Mouse (Mus musculus): ENCODE results near the gene Tmem248. TPM values are rescaled to one million over a fixed set of nuclear protein-coding genes. Genes with fewer than 3 reads are reported as not detected.

Gene Tmem248
- polyA plus RNA-seq (2012; rRNA removed; ENCODE audit: low replicate concordance), result 32.6 and 38.3 TPM in 2 replicates

GRCm38 (mm10) chr5:130216781-130217180 lies at the start of gene Tmem248:
TSS of gene Tmem248 (plus strand) at chr5:130217081.

DNA sequence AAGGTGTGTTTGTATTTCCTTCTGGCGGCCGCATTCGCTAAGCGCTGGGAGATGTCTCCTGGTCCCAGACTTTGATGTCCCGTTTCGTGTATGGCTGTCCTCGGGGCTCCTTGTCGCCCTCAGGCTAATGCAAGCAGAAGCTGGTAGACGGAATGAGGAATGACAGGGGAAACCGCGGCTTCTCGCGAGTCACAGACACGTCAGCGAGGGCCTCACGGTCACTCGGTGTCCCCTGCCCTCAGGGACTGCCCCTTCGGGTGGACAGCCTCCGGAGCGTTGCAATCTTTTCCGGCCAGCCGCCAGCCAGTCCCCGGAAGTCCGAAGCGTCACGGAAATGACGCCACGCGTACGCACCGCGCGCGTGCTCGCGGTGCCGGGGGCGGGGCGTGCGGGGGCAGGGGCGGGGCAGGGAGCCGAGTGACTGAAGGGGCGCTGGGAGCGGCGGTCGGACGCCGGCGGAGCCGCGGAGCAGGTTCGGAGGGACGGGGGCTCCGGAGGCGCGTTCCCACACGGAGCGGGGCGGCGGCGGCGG lies 45.4 kb upstream of the Tmem248 start, which contains the start of gene Rabgef1:
Rabgef1 (plus strand) TSS at position 376 of the 532 bp plus-strand sequence.

GRCm38 (mm10) chr5:130255017-130255720 lies 38.3 kb downstream of the Tmem248 start, which contains the start of the genes Sbds and Tyw1:
TSS of gene Sbds (minus strand) at chr5:130255530.
TSS of gene Tyw1 (plus strand) at chr5:130255619.

Other genes starting within 250 kb of the Tmem248 start
- gene Gusb, start 214.0 kb upstream of the Tmem248 start, polyA plus RNA-seq (2012; rRNA removed; ENCODE audit: low replicate concordance), result 76.8 and 79.5 TPM in 2 replicates
- gene Asl, start 187.8 kb upstream of the Tmem248 start, polyA plus RNA-seq (2012; rRNA removed; ENCODE audit: low replicate concordance), result 37.0 and 57.9 TPM in 2 replicates
- 14.3 and 16.6 TPM in 2 replicates for gene Crcp, start 187.8 kb upstream of the Tmem248 start, polyA plus RNA-seq (2012; rRNA removed; ENCODE audit: low replicate concordance)
- gene Tpst1, start 143.8 kb upstream of the Tmem248 start, polyA plus RNA-seq (2012; rRNA removed; ENCODE audit: low replicate concordance), result 36.5 and 54.9 TPM in 2 replicates
- gene Kctd7, start 72.2 kb upstream of the Tmem248 start, polyA plus RNA-seq (2012; rRNA removed; ENCODE audit: low replicate concordance), result 5.2 and 5.5 TPM in 2 replicates
- 19.3 and 23.3 TPM in 2 replicates for gene Rabgef1, start 45.3 kb upstream of the Tmem248 start, polyA plus RNA-seq (2012; rRNA removed; ENCODE audit: low replicate concordance)
- 28.0 and 41.8 TPM in 2 replicates for gene Sbds, start 38.4 kb downstream of the Tmem248 start, polyA plus RNA-seq (2012; rRNA removed; ENCODE audit: low replicate concordance)
- 14.2 and 15.4 TPM in 2 replicates for gene Tyw1, start 38.5 kb downstream of the Tmem248 start, polyA plus RNA-seq (2012; rRNA removed; ENCODE audit: low replicate concordance)
- gene Caln1, start 152.4 kb downstream of the Tmem248 start, polyA plus RNA-seq (2012; rRNA removed; ENCODE audit: low replicate concordance), result not detected in 2 replicates
- not detected in 2 replicates for gene A330070K13Rik, start 167.6 kb downstream of the Tmem248 start, polyA plus RNA-seq (2012; rRNA removed; ENCODE audit: low replicate concordance)